Mouse (Mus musculus): ENCODE results near the gene Smok3c. TPM values are rescaled to one million over a fixed set of nuclear protein-coding genes. Genes with fewer than 3 reads are reported as not detected.
A peak's percentile ranks its signal among the peaks of the same experiment; 100 is the strongest.
"Not testable (repeated sequence)": the region's sequence is repeated elsewhere in the genome, so short reads cannot be mapped to it uniquely, and the experiment has no call there.

Smok3c gene
- total and polyA plus RNA-seq, 3 experiments: not detected

GRCm38 (mm10) chr5:138104976-138105375, 52.0 kb downstream of the Smok3c start:
- DNase-seq (ENCODE audit: low read depth, low spot score): no peak
- Histone ChIP-seq H3K79me2 (ENCODE audit: control insufficient read depth, insufficient read depth, low read length, poor library complexity) (no peaks in the 10 kb centered on the region), H3K9ac (ENCODE audit: control insufficient read depth, low read depth, low read length, poor library complexity, severe bottlenecking) (no peak overlapping the region), H3K4me3 (ENCODE audit: control insufficient read depth in 1 of 2, insufficient read depth in 1 of 2, low read depth in 2 of 2, low read length in 2 of 2) (no peak overlapping the region), H3K36me3 (ENCODE audit: control insufficient read depth in 1 of 2, insufficient read depth in 2 of 2, low read length in 2 of 2) (peaks cover 3 to 14% of the 10 kb centered on the region in 2 experiments), H3K4me1 (ENCODE audit: control insufficient read depth in 1 of 2, insufficient read depth in 2 of 2, low read length in 2 of 2) (peaks cover 2 to 3% of the 10 kb centered on the region in 2 experiments; a peak in 2 of 4 replicates), H3K27me3 (ENCODE audit: control insufficient read depth in 1 of 2, insufficient read depth in 2 of 2, low read length in 2 of 2) (no peaks in the 10 kb centered on the region), H3K9me3 (replicated peaks; ENCODE audit: insufficient read depth, low read length) (no peaks in the 10 kb centered on the region), H3K27ac (ENCODE audit: control insufficient read depth, low read depth, low read length) (no peak overlapping the region)
- TF ChIP-seq UBTF (IDR thresholded peaks at IDR 0.05; ENCODE audit: borderline replicate concordance, insufficient read depth, low read depth, low read length) (no peak), GATA1 (IDR thresholded peaks at IDR 0.05; ENCODE audit: low read depth, low read length) (0 out of 2 replicates have a peak, but pooled peaks have one; percentile 27), MYB (IDR thresholded peaks at IDR 0.05; ENCODE audit: low read depth, low read length) (no peak)

GRCm38 (mm10) chr5:138107130-138107529, 54.1 kb downstream of the Smok3c start:
- Histone ChIP-seq H3K9ac (ENCODE audit: control insufficient read depth, low read depth, low read length, poor library complexity, severe bottlenecking) (no peak overlapping the region), H3K4me1 (ENCODE audit: control insufficient read depth in 1 of 2, insufficient read depth in 2 of 2, low read length in 2 of 2) (peaks cover 2 to 10% of the 10 kb centered on the region in 2 experiments), H3K9me3 (replicated peaks; ENCODE audit: insufficient read depth, low read length) (no peaks in the 10 kb centered on the region), H3K36me3 (ENCODE audit: control insufficient read depth in 1 of 2, insufficient read depth in 2 of 2, low read length in 2 of 2) (peaks cover 2 to 10% of the 10 kb centered on the region in 2 experiments), H3K4me3 (ENCODE audit: control insufficient read depth in 1 of 2, insufficient read depth in 1 of 2, low read depth in 2 of 2, low read length in 2 of 2) (no peak overlapping the region), H3K27me3 (ENCODE audit: control insufficient read depth in 1 of 2, insufficient read depth in 2 of 2, low read length in 2 of 2) (no peaks in the 10 kb centered on the region), H3K27ac (ENCODE audit: control insufficient read depth, low read depth, low read length) (no peak overlapping the region), H3K79me2 (ENCODE audit: control insufficient read depth, insufficient read depth, low read length, poor library complexity) (no peaks in the 10 kb centered on the region)
- no peak for DNase-seq (ENCODE audit: low read depth, low spot score)
- TF ChIP-seq ELF1 (IDR thresholded peaks at IDR 0.05; ENCODE audit: low read depth, low read length) (no peak), POLR2A (IDR thresholded peaks at IDR 0.05; ENCODE audit: control insufficient read depth in 1 of 2, insufficient read depth in 1 of 2, low read depth in 1 of 2, low read length in 2 of 2, poor library complexity in 1 of 2) (no peak), HCFC1 (IDR thresholded peaks at IDR 0.05; ENCODE audit: low read depth, low read length) (no peak), TCF12 (IDR thresholded peaks at IDR 0.05; ENCODE audit: low read depth, low read length) (no peak), RAD21 (IDR thresholded peaks at IDR 0.05; ENCODE audit: low read depth, low read length) (no peak), RCOR1 (IDR thresholded peaks at IDR 0.05; ENCODE audit: low read depth, low read length) (no peak), ZKSCAN1 (IDR thresholded peaks at IDR 0.05; ENCODE audit: low read depth, low read length) (no peak), MYC (IDR thresholded peaks at IDR 0.05; ENCODE audit: low read depth, low read length) (no peak), TAL1 (IDR thresholded peaks at IDR 0.05; ENCODE audit: low read length) (no peak), UBTF (IDR thresholded peaks at IDR 0.05; ENCODE audit: borderline replicate concordance, insufficient read depth, low read depth, low read length) (no peak), MEF2A (IDR thresholded peaks at IDR 0.05; ENCODE audit: extremely low read depth, insufficient replicate concordance, low read depth, low read length, poor library complexity, severe bottlenecking) (no peak), MYB (IDR thresholded peaks at IDR 0.05; ENCODE audit: low read depth, low read length) (no peak)

GRCm38 (mm10) chr5:138109847-138110396, 56.9 kb downstream of the Smok3c start:
- peak; percentile 73 for DNase-seq (ENCODE audit: low read depth, low spot score)
- H3K27ac ChIP-seq (ENCODE audit: control insufficient read depth, low read depth, low read length): peak overlapping the region; percentile 55
- peak overlapping the region; percentile 40 for H3K9ac ChIP-seq (ENCODE audit: control insufficient read depth, low read depth, low read length, poor library complexity, severe bottlenecking)
- H3K9me3 ChIP-seq (replicated peaks; ENCODE audit: insufficient read depth, low read length); H3K27me3 ChIP-seq (ENCODE audit: control insufficient read depth in 1 of 2, insufficient read depth in 2 of 2, low read length in 2 of 2); H3K4me1 ChIP-seq (ENCODE audit: control insufficient read depth in 1 of 2, insufficient read depth in 2 of 2, low read length in 2 of 2); H3K79me2 ChIP-seq (ENCODE audit: control insufficient read depth, insufficient read depth, low read length, poor library complexity); H3K4me3 ChIP-seq (ENCODE audit: control insufficient read depth in 1 of 2, insufficient read depth in 1 of 2, low read depth in 2 of 2, low read length in 2 of 2): not testable (repeated sequence)
- 0 out of 2 replicates have a peak, but pooled peaks have one; percentile 10 for TF ChIP-seq ETS1 (IDR thresholded peaks at IDR 0.05; ENCODE audit: low read depth, low read length)
- 0 out of 6 replicates have a peak, but pooled peaks of 1 of the 3 experiments have one; percentile 5 for TF ChIP-seq CTCF (IDR thresholded peaks at IDR 0.05 in 2 of 3, conservative IDR thresholded peaks at IDR 0.05 in 1 of 3; ENCODE audit: control insufficient read depth in 1 of 3, insufficient read depth in 1 of 3, low read depth in 2 of 3, low read length in 3 of 3, poor library complexity in 1 of 3, severe bottlenecking in 1 of 3)
- peak; percentile 37; the same call in 1 of the 2 replicates for TF ChIP-seq MAX (IDR thresholded peaks at IDR 0.05; ENCODE audit: low read length)
- TF ChIP-seq ZNF384 (IDR thresholded peaks at IDR 0.05; ENCODE audit: low read depth, low read length): peak; percentile 69
- 0 out of 2 replicates have a peak, but pooled peaks have one; percentile 16 for TF ChIP-seq MAZ (IDR thresholded peaks at IDR 0.05; ENCODE audit: low read depth, low read length)
- peak; percentile 59; the same call in 1 of the 2 replicates for TF ChIP-seq MYC (IDR thresholded peaks at IDR 0.05; ENCODE audit: low read depth, low read length)
- 0 out of 2 replicates have a peak, but pooled peaks have one; percentile 51 for TF ChIP-seq MXI1 (IDR thresholded peaks at IDR 0.05; ENCODE audit: low read depth, low read length)
- H3K36me3 ChIP-seq (ENCODE audit: control insufficient read depth in 1 of 2, insufficient read depth in 2 of 2, low read length in 2 of 2): peaks cover 0 to 10% of the 10 kb centered on the region in 2 experiments; a peak in 2 of 4 replicates
